Mouse (Mus musculus) CH12.LX (cell line): ENCODE data around the gene Tmem41b. TPM values are rescaled to one million over a fixed set of nuclear protein-coding genes. Genes with fewer than 3 reads are reported as not detected.

Experiments
- DNase-seq: peaks from one replicate; pipeline ENCODE4 v3.0.0-alpha.2; 2013; ENCODE audit errors: extremely low read depth
- H3K27ac ChIP-seq: 2 replicates; pipeline ENCODE4 v1.5.1; 2012; ENCODE audit warnings: low read depth, mild to moderate bottlenecking, control low read depth, moderate library complexity; ENCODE audit not compliant: insufficient read depth
- H3K27me3 ChIP-seq: replicated peaks from 2 replicates; pipeline ENCODE3; 2012; ENCODE audit warnings: inconsistent platforms
- H3K36me3 ChIP-seq, 2 experiments: replicated peaks in 1 of 2; 2 replicates each; pipeline versions ENCODE3 to v1.6.1; 2012; ENCODE audit warnings: inconsistent platforms in 1 of 2, low read length in 1 of 2, mild to moderate bottlenecking in 1 of 2, mixed read lengths in 1 of 2, moderate library complexity in 1 of 2; ENCODE audit not compliant: control insufficient read depth in 1 of 2, insufficient read depth in 1 of 2
- H3K4me1 ChIP-seq, 2 experiments: 2 replicates each; pipeline ENCODE4 v1.6.1; 2012; ENCODE audit warnings: inconsistent platforms in 1 of 2, moderate library complexity in 1 of 2; ENCODE audit not compliant: insufficient read depth in 2 of 2, control insufficient read depth in 1 of 2
- H3K4me2 ChIP-seq: 2 replicates; pipeline ENCODE4 v1.6.1; 2012; ENCODE audit warnings: low read depth, mild to moderate bottlenecking, control low read depth; ENCODE audit not compliant: poor library complexity, insufficient read depth, severe bottlenecking
- H3K4me3 ChIP-seq, 3 experiments: fragments of 150-350 bp in 1 of 3; sonication (generic) in 1 of 3; replicated peaks in 1 of 3; 2 replicates each; pipeline versions ENCODE3 to v1.5.1; 2011 to 2012; ENCODE audit warnings: low read depth in 2 of 3, low read length in 2 of 3, mild to moderate bottlenecking in 2 of 3, moderate library complexity in 2 of 3, control low read depth in 1 of 3, improper control_type of control experiment in 1 of 3, inconsistent platforms in 1 of 3, mixed read lengths in 1 of 3; ENCODE audit not compliant: poor library complexity in 1 of 3
- H3K79me2 ChIP-seq: replicated peaks from 2 replicates; pipeline ENCODE4 v1.6.1; 2012; ENCODE audit warnings: mild to moderate bottlenecking, moderate library complexity; ENCODE audit not compliant: control insufficient read depth, poor library complexity, insufficient read depth, severe bottlenecking; ENCODE audit errors: extremely low read depth
- H3K9ac ChIP-seq: 2 replicates; pipeline ENCODE4 v1.6.1; 2012; ENCODE audit warnings: low read depth, mild to moderate bottlenecking, control low read depth, moderate library complexity; ENCODE audit not compliant: insufficient read depth
- H3K9me3 ChIP-seq: replicated peaks from 2 replicates; pipeline ENCODE3; 2012; ENCODE audit warnings: low read length, inconsistent platforms, mixed read lengths
- CHD1 ChIP-seq: IDR thresholded peaks from 2 replicates; pipeline ENCODE4 v1.6.1; 2012; ENCODE audit warnings: low read depth, low read length, improper control_type of control experiment, inconsistent platforms
- CTCF ChIP-seq, 2 experiments: IDR thresholded peaks in 1 of 2; conservative IDR thresholded peaks in 1 of 2; 2 replicates each; pipeline ENCODE4 v1.5.1; 2011 to 2012; ENCODE audit warnings: low read depth in 2 of 2, low read length in 2 of 2, improper control_type of control experiment in 1 of 2, inconsistent platforms in 1 of 2, mild to moderate bottlenecking in 1 of 2, moderate library complexity in 1 of 2
- HCFC1 ChIP-seq: IDR thresholded peaks from 2 replicates; pipeline ENCODE4 v1.6.1; 2012; ENCODE audit warnings: low read depth, mild to moderate bottlenecking, inconsistent platforms, low read length, improper control_type of control experiment
- IRF4 ChIP-seq: IDR thresholded peaks from 2 replicates; pipeline ENCODE4 v1.6.1; 2014; ENCODE audit warnings: low read depth, mild to moderate bottlenecking, inconsistent platforms, low read length, improper control_type of control experiment
- JUND ChIP-seq: conservative IDR thresholded peaks from 2 replicates; pipeline ENCODE4 v1.6.1; 2011; ENCODE audit warnings: low read depth, low read length, improper control_type of control experiment
- NRF1 ChIP-seq: IDR thresholded peaks from 2 replicates; pipeline ENCODE4 v1.6.1; 2014; ENCODE audit warnings: low read depth, mild to moderate bottlenecking, inconsistent platforms, low read length, improper control_type of control experiment, moderate library complexity
- PAX5 ChIP-seq: IDR thresholded peaks from 2 replicates; pipeline ENCODE4 v1.6.1; 2012; ENCODE audit warnings: low read length, inconsistent platforms, mixed read lengths
- POLR2AphosphoS2 ChIP-seq: IDR thresholded peaks from 2 replicates; pipeline ENCODE4 v1.6.1; 2011; ENCODE audit warnings: low read depth, low read length, improper control_type of control experiment
- RAD21 ChIP-seq: IDR thresholded peaks from 2 replicates; pipeline ENCODE4 v1.6.1; 2011; ENCODE audit warnings: low read depth, mild to moderate bottlenecking, low read length, improper control_type of control experiment, moderate library complexity
- RCOR1 ChIP-seq: conservative IDR thresholded peaks from 2 replicates; pipeline ENCODE4 v1.6.1; 2012; ENCODE audit warnings: low read depth, mild to moderate bottlenecking, inconsistent platforms, low read length, improper control_type of control experiment
- SIN3A ChIP-seq: IDR thresholded peaks from 2 replicates; pipeline ENCODE4 v1.6.1; 2012; ENCODE audit warnings: low read length, improper control_type of control experiment, inconsistent platforms
- SMC3 ChIP-seq: IDR thresholded peaks from 2 replicates; pipeline ENCODE4 v1.6.1; 2011; ENCODE audit warnings: low read depth, low read length, improper control_type of control experiment
- USF1 ChIP-seq: IDR thresholded peaks from 2 replicates; pipeline ENCODE4 v1.6.1; 2014; ENCODE audit warnings: low read depth, mild to moderate bottlenecking, inconsistent platforms, low read length, improper control_type of control experiment
- ZNF384 ChIP-seq: IDR thresholded peaks from 2 replicates; pipeline ENCODE4 v1.6.1; 2012; ENCODE audit warnings: low read depth, low read length, improper control_type of control experiment, inconsistent platforms
- dilution Hi-C: fragments of 300-500 bp; cut with MboI; formaldehyde crosslinking; loops from 2 replicates; pipeline ENCODE4 v1.14.3; 2020; ENCODE audit warnings: low sequenced_read_pairs; ENCODE audit not compliant: extremely low pct_unique_long_range_greater_than_20kb, extremely low pct_ligation_motif_present
- in situ Hi-C: fragments of 300-500 bp; cut with MboI; formaldehyde crosslinking; loops from 3 replicates; pipeline ENCODE4 v1.14.3; 2019; ENCODE audit warnings: low sequenced_read_pairs, low pct_ligation_motif_present, low pct_unique_long_range_greater_than_20kb, mixed read lengths
- polyA plus RNA-seq: library from polyadenylated mRNA; unstranded; fragments of >175 nt; gene quantifications from 2 replicates; pipeline ENCODE4 v1.2.1, GENCODE M21; 2012; ENCODE audit warnings: low read depth; ENCODE audit not compliant: insufficient read length
- total RNA-seq, 2 experiments: library from RNA; depleted of rRNA; stranded (reverse); fragments of 300-350 nt in 1 of 2; fragments of >200 nt in 1 of 2; gene quantifications; 2 replicates each; pipeline ENCODE4 v1.2.3; 2012 to 2014

Gene Tmem41b
- total and polyA plus RNA-seq, 3 experiments = 51.1 to 106 (median 56.3) TPM

DNA sequence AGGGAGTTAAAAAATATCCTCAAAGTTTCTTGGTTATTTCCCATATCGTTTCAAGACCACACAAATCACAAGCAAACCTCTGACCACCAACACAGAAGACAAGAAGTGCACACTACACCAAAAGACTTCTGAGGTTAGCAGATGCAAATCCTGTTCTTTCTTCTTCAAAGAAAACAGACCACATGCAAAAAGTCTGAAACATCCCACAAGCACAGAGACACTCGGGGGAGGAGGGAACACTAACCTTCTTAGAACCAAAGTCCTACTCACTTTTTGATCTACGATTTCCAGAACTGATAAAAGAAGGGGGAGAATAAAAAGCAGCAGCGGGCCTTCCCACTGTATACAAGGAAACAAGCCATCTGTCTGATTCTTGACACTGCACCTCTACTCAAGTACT is 35.4 kb downstream of the Tmem41b start (continued):
- peak; percentile 91 for TF ChIP-seq IRF4

DNA sequence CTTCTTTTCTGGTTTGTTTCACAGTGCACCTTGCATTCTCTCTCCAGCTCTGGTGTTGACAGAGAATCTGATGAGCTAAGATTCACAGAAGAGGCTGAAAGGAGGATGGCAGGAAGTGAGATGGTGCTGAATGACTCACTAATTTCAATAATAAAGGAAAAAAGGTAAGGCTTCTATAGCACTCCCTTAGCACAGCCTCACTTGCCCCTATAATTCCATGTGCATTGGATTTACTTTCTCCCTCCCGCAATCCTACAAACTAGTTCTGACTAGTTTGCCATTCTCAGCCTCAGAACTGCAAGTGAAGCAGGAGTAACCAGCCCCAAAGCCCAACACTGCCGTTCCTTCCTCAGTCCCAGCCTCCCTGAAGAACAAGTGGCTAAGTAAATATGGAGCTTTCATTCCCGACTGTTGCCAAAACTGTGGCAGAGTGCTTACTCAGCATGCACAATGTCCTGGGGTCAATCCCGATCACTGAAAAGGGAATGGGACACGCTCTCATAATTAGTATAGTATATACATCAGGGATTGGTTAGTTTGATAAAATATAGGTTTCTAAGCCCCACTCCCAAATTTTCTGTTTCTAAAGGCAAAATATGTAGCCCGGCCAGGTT is 42.2 kb downstream of the Tmem41b start:
- TF ChIP-seq NRF1 (no peak), SIN3A (no peak), CTCF (conservative IDR thresholded peaks at IDR 0.05 in 1 of 2, IDR thresholded peaks at IDR 0.05 in 1 of 2; ENCODE audit: low read depth in 2 of 2, low read length in 2 of 2) (no peak), HCFC1 (no peak), ZNF384 (no peak)
- Histone ChIP-seq H3K36me3 (no peaks in the 10 kb centered on the region), H3K27me3 (no peaks in the 10 kb centered on the region), H3K9me3 (no peaks in the 10 kb centered on the region), H3K4me1 (peaks cover 0 to 7% of the 10 kb centered on the region in 2 experiments; a peak in 2 of 4 replicates), H3K9ac (no peak overlapping the region), H3K4me3 (no peak overlapping the region), H3K27ac (no peak overlapping the region), H3K4me2 (no peak overlapping the region), H3K79me2 (peaks cover 6% of the 10 kb centered on the region; the same call in 1 of the 2 replicates)
- DNase-seq = no peak
- in situ Hi-C loops (no loop called here), dilution Hi-C loops (no loop called here)

DNA sequence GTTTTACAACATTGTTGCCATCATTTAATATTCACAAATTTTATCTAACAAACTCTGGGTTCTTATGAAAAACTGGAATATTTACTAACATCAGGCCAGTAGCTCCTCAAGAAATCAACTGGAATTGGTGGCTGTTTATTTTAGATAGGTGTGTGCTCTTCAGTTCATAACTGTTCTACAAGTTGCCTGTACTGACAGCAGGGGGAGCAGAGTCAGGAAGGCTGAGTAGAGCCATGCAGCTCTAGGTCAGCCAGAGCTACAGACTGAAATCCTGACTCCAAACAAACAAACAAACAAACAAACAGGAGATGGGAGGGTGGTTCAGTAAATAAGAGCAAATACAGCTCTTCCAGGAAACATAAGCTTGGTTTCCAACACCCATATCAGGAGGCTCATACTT is 57.1 kb downstream of the Tmem41b start:
- DNase-seq = peak; percentile 3
- in situ Hi-C loops (no loop called here), dilution Hi-C loops (no loop called here)
- Histone ChIP-seq H3K4me2 (no peak overlapping the region), H3K27ac (no peak overlapping the region), H3K79me2 (no peaks in the 10 kb centered on the region), H3K4me1 (peaks cover 0 to 11% of the 10 kb centered on the region in 2 experiments; a peak in 2 of 4 replicates), H3K36me3 (peaks cover 6 to 30% of the 10 kb centered on the region in 2 experiments), H3K27me3 (no peaks in the 10 kb centered on the region), H3K9me3 (no peaks in the 10 kb centered on the region), H3K4me3 (no peak overlapping the region), H3K9ac (no peak overlapping the region)
- TF ChIP-seq CHD1 (no peak), JUND (no peak), PAX5 (no peak), SMC3 (peak; percentile 50), POLR2AphosphoS2 (no peak), SIN3A (no peak), CTCF (conservative IDR thresholded peaks at IDR 0.05 in 1 of 2, IDR thresholded peaks at IDR 0.05 in 1 of 2; ENCODE audit: low read depth in 2 of 2, low read length in 2 of 2) (peak in 1 of 2 experiments; percentile 55; a peak in 2 of 4 replicates), RAD21 (peak; percentile 20), USF1 (no peak), RCOR1 (no peak)
